Mouse (Mus musculus): ENCODE measurements at regions not wholly inside any gene's neighbourhood (a gene's known extent, or its start where the extent isn't known, plus 50 kb on each side); places are given as distances from the start of the nearest gene placed in this dataset.

DNA sequence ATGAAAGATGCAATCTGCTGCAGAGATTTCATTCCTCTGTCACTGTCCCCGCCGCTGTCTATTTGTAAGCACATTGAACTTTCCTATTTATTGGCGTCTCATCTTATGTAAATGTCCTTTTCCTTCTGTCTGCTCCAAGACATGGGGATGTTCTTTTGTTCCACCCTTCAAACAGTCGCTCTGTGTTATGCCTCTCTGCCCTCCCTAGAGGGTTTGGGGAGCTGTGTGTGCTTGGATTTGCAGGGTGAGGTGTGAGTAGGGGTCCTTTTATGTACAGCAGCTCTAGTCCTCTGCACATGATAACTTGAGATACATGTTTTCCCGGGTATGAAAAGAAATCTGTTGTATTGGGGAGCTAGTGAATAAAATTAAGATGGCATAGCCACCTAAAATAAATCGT, 75.2 kb upstream of the Zbtb18 start:
- TF ChIP-seq CTCF (IDR thresholded peaks at IDR 0.05; ENCODE audit: low read depth) (no peak), EP300 (optimal IDR thresholded peaks at IDR 0.05) (no peak)

Measured in stomach, postnatal 0 days (tissue).